Mouse (Mus musculus): ENCODE results near the gene Dnajc1.

Dnajc1 gene

DNA sequence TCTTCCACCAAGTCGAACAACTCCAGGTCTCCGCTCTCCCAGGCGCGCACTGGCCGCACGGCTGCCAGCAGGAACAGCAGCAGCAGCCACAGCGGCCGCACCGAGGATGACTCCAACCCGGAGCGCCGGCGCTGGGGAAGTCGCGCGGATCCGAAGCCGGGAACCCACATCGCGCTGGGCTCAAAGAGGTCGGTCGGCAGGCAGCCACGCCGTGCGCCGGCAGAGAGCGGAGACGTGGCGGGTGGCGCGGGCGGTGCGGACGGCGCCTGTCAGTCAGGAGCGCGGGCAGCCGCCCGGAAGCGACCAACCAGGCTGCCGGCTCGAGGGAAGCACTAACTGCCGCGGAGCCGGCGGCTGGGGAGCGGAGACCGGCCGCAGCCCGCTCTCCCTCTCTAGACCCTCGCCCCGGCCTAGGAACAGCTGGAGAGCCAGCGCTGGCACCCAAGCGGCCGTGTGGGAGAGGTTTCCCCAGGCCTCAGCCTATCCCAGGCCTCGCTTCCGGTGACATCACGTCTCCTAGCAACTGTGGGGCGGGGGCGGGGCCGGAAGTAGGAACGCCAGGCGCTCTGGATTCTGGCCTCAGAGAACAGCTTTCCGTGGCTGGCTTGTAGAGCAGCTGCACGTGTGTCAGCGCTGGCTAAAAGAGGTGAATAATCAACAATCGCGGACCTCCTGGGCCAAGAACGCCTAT, at the start of gene Dnajc1:
Dnajc1 (minus strand) TSS at position 500 of the 691 bp plus-strand sequence.
- DNase-seq (ENCODE audit: low read depth): peak; percentile 98

DNA sequence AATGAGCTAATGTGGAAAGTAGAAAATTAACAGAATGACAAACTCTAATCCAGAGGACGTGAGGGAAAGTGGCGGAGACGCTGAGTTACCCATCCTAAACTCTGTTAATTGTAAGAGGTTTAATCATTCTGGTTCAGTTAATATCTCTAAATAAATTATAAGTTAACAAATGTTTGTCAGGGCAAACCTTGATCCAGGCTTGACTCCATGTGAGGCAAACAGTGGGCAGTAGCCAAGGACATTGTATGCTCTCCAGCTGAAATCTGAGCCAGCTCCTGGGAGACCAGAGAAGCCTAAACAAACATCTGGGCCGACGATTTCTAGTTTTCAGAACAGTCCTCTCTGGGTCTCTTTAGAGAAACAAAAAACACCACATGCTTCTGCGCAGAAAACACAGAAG, 49.2 kb upstream of the Dnajc1 start:
- DNase-seq (ENCODE audit: low read depth): peak; percentile 25

DNA sequence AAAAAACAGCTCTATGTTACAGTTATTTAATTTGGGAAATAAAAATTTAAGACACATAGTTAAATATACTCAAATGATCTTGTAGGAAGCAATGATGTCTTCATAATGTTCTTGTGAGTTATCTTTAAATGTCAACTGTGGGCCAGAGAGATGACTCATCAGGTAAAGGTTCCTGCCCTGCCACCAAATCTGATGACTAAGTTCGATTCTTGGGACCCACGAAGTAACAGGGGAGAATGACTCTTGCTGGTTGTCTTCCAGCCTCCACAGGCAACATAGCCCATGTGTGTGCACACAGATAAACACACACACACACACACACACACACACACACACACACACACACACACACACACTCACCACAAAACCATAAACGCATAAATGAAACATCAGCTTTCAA, 22.6 kb upstream of the Dnajc1 start:
- no peak for DNase-seq (ENCODE audit: low read depth)

DNA sequence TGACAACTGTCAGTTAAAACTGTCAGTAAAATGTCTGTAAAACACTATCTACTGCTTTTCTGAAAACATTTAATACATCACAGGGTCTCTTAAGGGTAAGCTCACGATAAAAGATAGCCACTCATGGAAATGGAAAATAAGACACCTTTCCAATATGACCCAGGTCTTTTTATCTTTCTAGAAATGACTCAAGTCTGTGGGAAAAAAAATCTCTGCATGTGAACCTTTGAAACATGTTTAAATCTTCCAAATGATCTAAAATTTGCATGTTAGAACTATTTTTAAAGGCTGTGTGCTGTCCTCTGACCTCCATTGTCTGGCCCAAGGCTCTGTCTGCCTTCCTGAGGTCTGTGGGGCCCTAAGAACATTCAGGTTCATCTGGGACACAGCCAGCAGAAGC, 11.0 kb upstream of the Dnajc1 start:
- DNase-seq (ENCODE audit: low read depth): no peak

DNA sequence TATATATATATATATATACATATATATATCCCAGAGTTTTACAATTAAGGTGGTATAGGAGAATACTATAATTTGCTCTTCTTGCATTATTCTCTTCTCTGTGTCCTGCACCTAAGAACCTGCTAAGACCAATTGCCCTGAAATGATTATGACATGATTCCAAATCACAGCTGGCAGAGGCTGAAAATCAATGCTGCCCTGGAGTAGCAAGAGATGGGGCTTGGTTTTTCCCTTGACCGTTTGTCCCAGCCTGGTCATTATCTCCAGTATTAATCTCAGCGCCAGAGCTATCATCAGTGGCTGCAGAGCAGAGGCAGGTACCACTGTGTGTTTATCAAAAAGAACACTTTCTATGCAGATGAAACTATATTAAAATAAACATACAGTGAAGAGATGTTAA, 9.1 kb upstream of the Dnajc1 start:
- no peak for DNase-seq (ENCODE audit: low read depth)

DNA sequence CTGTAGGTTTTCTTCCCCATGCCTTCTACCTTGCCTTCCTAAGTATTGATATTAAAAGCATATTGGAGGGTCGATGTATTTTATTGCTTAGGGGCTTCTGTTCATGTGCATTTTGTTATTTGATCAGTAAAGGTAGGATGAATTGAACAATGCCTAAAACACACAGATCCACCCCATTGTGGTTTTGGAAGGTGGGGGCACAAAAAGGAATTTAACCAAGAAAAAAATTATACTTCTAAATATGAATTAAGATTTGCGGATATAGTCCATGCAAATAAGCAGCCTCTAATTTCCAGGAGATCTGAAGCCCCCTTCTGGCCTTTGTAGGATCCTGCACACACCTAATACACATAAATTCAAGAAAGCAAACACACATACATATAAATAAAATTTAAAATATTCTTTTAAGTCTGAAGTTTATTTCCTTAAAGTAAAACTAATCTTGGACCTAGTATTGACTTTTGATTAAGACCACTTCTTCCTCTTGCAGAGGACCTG, 441 bp upstream of the Dnajc1 start:
- DNase-seq (ENCODE audit: low read depth): peak; percentile 39

DNA sequence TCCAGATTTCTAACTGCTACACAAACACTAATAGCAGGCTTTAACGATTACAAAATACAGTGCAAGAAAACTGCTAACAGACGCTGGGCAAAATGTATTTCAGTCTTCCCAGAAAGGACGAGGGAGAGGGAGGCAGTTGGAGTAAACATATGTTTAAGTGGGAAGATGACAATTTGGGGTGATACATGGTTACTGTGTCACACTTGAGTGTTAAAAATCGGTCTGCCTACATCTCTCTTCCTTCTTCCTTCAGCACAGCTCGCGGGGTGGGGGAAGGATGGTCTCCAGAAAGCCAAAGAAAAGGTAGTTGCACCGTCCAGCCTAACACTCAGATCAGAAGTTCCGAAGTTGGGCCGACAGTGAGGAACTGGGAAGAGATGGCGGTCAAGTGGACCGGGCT, 769 bp downstream of the Dnajc1 start:
- DNase-seq (ENCODE audit: low read depth): no peak

DNA sequence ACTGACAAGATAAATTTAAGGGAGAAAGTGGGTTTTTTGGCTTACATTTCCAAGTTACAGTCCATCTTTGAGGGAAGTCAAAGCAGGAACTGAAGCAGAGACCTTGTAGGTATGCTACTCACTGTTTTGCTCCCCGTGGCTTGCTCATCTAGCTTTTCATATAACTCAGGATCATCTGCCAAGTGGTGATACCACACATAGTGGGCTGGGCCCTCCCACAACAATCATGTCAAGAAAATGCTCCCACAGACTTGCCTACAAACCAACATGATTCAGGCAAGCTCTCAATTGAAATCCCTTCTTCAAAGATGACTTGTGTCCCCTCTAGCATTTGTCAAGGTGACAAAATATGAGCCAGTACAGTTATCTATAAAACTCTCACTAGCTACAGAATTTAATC, 3.0 kb downstream of the Dnajc1 start:
- peak; percentile 14 for DNase-seq (ENCODE audit: low read depth)

DNA sequence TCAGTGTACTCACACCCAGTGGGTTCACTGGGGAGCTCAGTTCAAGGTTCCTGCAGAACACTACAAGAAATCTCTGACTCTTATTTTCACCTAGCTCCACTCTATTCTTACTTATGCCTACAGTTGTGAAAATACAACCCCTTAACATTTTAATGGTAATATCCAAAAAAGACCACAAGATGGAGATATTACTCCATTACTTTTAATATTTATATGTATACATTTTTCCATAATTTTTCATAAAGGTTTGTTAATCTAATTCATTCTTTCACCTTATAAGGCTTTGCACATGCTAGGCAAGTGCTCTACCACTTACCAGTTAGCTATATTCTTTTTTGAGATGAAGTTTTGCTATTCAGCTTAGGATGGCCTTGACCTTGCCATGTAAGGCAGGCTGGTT, 11.0 kb downstream of the Dnajc1 start:
- peak; percentile 41 for DNase-seq (ENCODE audit: low read depth)

DNA sequence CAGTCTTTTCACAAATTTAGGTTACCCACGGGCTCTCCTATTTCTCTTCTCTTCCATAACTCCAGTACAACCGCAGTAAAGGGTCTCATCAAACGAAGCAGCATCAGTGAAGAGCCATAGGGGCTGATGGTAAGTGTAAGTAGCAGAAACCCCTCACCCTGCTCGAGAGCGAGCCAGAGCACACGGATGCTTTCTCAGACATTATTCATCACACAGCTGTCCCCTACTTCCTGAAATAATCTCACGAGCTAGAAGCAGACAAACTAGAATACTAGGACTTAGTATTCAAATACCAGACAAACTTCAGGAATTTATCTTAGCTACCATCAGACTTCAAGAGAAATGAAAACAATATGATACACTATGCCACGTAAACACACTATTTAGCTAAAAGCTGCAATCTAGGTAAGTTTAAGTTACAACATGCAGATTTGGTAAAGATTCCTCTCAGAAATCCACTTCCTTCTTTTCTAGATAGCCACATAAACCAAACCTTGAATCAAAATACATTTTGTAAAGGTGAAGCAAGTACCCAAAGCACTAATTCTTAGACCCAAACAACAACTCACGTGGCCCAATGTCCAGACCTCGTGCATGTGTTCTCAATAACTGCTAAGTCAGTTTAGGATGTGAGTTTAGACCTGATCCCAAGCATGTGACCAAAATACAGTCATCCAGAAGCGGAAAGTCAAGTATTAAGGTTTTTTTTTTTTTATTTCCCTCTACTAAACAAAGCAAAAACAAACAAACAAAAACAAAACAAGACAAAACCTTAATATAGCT, 20.0 kb downstream of the Dnajc1 start:
- DNase-seq (ENCODE audit: low read depth): no peak

DNA sequence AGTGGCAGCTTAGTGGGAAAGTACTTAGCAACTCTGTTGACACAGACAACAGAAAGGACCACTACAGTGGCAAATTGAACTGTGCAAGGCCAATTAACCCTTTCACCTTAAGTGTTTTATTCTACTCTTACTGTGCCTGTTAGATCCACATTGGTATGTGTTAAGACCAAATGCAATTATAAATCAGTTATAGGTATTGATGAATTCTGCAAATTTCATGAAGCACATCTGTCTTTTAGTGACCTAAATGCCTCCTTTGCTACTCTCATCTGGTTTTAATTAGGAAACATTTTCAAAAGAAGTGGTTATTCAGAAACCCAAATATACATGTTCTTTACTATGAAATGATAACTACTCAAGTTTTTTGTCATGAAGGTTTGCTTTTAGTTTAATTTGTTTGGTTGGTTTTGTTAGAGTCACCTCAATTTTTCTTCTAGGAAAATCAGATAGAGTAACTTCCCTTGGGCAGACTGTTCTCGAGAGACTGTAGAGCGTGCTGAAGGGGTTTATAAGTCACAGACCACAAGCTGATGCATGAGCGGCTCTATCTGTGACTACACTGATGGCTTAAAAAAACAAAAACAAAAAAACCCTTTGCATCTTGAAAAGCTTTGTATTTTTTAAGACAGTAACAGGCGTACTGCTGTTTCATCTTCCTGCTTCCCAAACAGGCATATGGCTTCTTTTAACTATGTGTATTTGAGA, 21.7 kb downstream of the Dnajc1 start:
- no peak for DNase-seq (ENCODE audit: low read depth)

DNA sequence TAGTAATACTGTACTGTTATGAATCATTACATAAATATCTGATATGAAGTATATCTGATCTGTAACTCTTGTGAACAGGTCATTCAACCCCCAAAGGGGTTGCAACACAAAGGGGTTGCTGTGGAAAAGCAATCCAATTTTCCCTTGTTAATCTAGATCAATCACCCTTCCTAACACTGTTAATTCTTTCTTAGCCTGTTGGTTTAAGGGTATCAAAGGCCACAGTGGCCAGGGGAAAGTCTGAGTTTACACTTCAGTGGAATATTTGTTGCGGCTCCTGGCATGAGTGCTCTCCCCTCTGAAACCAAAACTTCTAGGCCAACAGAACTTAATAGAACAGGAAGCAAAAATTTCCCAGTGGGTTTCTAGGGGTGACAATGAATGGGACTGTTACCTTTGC, 28.2 kb downstream of the Dnajc1 start:
- DNase-seq (ENCODE audit: low read depth): no peak

DNA sequence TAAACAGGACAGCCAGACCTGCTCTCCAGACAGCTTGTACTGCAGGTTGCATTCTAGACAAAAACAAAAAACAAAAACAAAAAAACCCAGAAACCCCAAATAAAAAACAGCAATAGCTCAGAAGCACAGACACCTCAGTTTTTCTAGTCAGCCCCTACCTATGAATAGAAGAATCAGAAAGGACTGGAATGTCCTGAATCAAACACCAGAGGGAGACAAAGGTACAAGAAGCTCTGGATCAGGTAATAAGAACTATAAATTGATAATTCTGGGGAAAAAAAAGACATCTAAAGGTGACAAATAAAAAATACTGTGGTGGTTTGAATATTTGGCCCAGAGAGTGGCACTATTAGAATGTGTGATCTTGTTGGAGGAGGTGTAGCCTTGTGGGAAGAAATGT, 37.3 kb downstream of the Dnajc1 start:
- no peak for DNase-seq (ENCODE audit: low read depth)

DNA sequence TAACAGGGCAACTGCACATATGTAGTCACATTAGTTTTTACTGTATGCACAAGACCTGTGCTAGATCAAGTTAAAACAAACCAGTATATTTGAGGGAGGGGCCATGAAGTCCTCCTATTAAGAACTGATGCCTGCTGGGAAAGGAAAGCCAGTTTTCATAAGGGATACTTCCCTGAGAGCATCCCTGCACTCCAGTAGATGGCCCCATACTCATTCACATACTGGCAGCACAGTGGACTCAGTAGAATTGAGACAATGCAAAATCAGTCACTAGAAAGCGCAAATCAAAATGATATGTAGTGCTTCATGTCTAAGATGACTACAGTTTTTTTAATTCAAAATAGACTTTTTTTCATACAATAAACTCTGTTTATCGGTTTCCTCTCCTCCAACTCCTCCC, 40.0 kb downstream of the Dnajc1 start:
- no peak for DNase-seq (ENCODE audit: low read depth)

DNA sequence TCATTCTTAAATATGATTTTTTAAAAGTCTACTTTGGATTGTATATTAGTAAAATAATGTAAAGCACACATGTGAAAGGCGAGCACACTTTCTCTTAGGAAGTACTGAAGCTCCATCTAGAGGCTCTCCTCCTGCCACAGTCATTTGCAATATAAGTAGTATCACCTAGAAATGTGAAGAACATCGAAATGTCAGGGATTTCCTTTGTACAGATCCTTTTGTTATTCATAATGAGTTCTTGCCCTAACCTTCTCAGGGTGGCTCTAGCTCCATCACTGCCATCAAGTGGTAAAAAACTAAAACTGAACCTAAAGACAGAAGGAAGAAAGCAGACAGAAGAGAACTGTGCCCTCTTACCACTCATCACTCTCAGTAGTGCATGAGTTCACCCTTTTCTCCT, 49.2 kb downstream of the Dnajc1 start:
- peak; percentile 42 for DNase-seq (ENCODE audit: low read depth)

DNA sequence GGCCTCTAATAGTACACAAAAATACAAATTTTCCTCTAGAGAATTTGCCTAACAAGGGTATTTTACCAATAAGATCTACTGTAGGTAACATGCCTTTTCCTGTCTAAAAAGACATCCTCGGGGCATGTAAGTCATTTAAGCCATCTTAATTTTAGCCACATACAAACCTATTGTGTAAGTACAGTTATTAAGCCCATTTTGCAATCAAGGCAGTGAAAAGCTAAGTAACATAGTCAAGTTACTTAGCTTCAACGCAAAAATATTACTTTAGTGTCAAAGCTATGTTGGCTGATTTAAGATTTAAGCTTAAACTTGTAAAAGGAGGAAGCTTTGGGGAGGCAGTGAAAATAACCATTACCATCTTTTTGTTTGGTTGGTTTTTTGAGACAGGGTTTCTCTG, 74.0 kb downstream of the Dnajc1 start:
- DNase-seq (ENCODE audit: low read depth): no peak

DNA sequence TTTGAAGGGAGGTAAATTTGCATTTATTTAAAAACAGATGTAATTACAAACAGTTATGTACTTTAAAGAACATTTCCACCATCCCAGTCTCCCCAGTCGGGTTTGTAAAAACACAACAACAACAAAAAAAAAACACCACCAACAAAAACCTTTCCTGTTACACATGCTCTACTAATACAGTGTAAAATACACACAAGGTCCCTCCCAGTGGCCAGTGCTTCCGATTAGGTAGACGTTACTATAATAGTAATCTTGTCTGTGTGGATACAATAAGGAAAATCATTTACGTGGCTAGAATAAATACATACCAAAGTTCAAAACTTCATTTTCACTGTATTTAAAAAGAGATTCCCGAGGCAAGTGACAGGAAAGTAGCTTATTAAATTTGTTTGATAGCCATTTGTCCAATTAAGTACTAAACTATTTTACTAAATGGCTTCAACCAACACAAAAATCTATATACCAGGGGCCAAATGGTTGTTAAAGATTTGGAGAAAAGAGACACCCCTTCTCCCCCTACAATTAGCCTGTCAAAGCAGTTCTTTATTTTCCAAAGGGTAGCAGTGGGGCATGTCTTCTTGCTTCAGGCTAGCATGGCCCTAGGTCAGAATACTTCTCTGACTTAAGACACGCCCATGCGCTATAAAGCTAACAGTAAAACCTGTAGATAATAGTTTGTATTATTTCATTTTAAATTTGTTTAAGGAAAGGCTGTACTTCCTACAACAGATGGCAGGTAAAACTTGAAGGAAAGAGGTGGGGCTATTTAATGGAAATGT, 74.9 kb downstream of the Dnajc1 start:
- no peak for DNase-seq (ENCODE audit: low read depth)

DNA sequence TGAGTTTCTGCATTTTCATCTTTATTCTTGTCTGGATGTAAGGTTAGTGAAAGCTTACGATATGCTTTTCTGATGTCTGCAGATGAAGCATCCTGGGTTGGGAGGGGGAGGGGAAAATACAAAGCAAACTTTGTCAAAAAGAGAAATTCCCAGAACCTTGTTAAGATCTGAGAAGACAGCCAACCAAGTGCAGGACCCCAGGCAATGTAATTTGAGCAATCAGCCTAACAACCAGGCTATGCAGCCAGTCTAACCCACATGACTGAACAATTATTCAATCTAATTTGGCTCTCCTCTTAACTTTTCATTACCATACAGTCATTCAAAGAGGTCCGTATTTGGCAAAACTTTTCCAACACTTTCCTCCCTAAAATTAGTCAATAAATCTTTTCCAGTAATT, 75.7 kb downstream of the Dnajc1 start:
- no peak for DNase-seq (ENCODE audit: low read depth)

DNA sequence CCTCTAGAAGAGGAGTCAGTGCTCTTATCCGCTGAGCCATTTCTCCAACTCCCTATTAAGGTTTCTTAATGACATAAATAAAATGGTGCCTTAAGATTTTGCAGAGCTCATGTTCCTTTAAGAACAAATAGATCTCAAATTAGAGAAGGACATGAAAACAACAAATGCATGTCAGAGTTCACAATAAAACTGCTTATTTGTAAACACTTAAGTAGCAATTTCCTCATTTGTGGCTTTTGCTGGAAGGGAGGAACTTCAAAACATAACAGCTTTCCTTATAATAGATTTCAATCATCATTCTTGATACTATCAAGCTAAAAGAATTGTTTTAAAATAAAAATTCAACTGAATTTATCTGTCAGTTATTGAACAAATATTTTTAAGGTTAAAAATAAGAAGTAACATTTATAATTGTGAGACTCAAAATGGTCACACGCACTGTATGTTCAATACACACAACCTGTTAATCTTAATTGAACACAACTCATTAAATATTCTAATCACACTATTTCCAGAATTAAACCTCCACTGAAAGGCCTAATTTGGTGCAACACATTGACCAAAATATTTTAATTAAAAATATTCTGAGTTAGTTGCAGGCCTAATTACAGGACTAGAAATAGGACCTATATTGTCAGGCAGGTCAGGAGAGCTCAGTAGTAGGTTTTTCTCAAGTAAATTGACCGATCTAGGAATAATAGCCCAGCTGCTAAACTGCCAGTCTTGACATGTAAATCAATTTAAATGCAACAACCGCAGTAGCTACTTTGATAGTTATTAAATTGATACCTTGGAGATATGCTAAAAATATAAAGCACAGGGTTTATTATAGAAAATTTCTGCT, 82.1 kb downstream of the Dnajc1 start:
- no peak for DNase-seq (ENCODE audit: low read depth)

DNA sequence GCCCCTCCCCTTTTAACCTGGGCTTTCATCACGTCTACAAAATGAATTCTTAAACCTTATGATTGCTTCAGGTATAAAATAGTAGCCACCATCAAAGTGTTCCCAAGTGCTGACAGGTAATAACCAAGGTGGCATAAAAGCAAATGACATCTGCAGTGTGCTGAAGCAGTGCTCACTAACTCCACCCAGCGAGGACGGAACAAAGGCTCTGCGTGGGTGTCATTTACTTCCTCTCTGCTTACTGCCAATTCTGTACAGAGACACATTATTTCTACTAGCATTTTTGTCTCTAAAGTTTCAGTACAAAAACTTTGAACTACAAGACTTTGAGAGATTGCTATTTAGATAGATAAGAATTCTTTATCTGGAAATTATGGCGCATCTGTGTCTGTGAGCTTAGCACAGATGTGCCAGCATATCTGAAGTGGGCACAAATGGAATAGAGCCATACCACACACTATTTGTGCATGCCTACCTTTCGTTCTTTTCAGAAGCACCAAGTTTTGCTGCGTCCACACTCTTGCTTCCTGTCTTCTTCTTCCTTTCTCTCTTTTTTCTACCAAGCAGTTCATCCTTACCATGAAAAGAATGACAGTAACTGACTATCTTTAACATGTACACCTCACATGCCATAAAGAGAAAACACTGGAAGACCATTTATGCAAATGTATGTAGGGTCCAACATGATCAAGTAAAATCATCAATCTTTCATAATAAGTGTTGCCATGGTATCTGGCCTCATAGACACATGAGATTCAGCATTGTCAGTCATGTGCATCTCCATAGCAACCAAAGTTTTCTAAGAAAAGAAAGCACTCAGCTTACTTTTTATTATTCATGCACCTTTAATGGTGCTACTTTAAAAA, 85.0 kb downstream of the Dnajc1 start:
- DNase-seq (ENCODE audit: low read depth): no peak
